ENCODE assay signal across 9 mouse cellular contexts in genomic region chr11:44622023-44622731, GRCm38 (mm10). TPM values are rescaled to one million over a fixed set of nuclear protein-coding genes. Genes with fewer than 3 reads are reported as not detected.
A peak's percentile ranks its signal among the peaks of the same experiment; 100 is the strongest.
DNase-seq lines count a peak whose midpoint lies in the region; ATAC-seq and TF ChIP-seq lines count a peak whose summit lies in the region.
"Had no signal": no experiment of that assay in that cellular context is flagged by ENCODE, and none has a peak within 500 bp of the region (broad histone marks: within the 10 kb centered on the region; RNA-seq: fewer than 3 reads in every experiment).

No protein-coding gene starts in this region.

- 57% methylated on average over 11 of the region's 11 CpGs for WGBS in kidney, adult 2 months
- 21% methylated on average over 11 of the region's 11 CpGs for WGBS in embryonic facial prominence, embryonic 10.5 days
- WGBS in midbrain, embryonic 14.5 days: 21% methylated on average over 11 of the region's 11 CpGs
- 36% methylated on average over 11 of the region's 11 CpGs for WGBS in lung, postnatal 0 days

- no peak for TF ChIP-seq POLR2A in kidney, adult 2 months (IDR thresholded peaks at IDR 0.05; ENCODE audit: low read depth, low read length)

- no peak overlapping the region for H3K27ac ChIP-seq in kidney, adult 2 months (ENCODE audit: insufficient read depth, low read depth, low read length)
- H3K27ac ChIP-seq in embryonic facial prominence, embryonic 10.5 days (replicated peaks): peak overlapping the region; percentile 54; the same call in 1 of the 2 replicates
- peak overlapping the region; percentile 55; the same call in 1 of the 2 replicates for H3K27ac ChIP-seq in midbrain, embryonic 14.5 days (replicated peaks; ENCODE audit: low read depth, low read length)
- no peak overlapping the region for H3K27ac ChIP-seq in lung, postnatal 0 days (ENCODE audit: low read length)

- peak overlapping the region; percentile 84 for H3K4me2 ChIP-seq in midbrain, embryonic 14.5 days (ENCODE audit: low read length)
- no peak overlapping the region for H3K4me2 ChIP-seq in lung, postnatal 0 days (replicated peaks; ENCODE audit: low read depth, low read length)

- H3K36me3 ChIP-seq in kidney, adult 2 months (ENCODE audit: control insufficient read depth, insufficient read depth, low read length): no peaks in the 10 kb centered on the region
- no peaks in the 10 kb centered on the region for H3K36me3 ChIP-seq in embryonic facial prominence, embryonic 10.5 days (replicated peaks)
- no peaks in the 10 kb centered on the region for H3K36me3 ChIP-seq in midbrain, embryonic 14.5 days (ENCODE audit: control insufficient read depth, insufficient read depth, low read length)
- H3K36me3 ChIP-seq in lung, postnatal 0 days (ENCODE audit: insufficient read depth, low read length): no peaks in the 10 kb centered on the region

- TF ChIP-seq CTCF in kidney, adult 2 months (conservative IDR thresholded peaks at IDR 0.05; ENCODE audit: insufficient read depth, insufficient read length, low read depth, low read length): no peak
- no peak for TF ChIP-seq CTCF in lung, postnatal 0 days (IDR thresholded peaks at IDR 0.05)

- H3K9me3 ChIP-seq in embryonic facial prominence, embryonic 10.5 days: no peaks in the 10 kb centered on the region
- H3K9me3 ChIP-seq in midbrain, embryonic 14.5 days (ENCODE audit: control insufficient read depth, low read length): no peaks in the 10 kb centered on the region
- H3K9me3 ChIP-seq in lung, postnatal 0 days (ENCODE audit: low read length): no peaks in the 10 kb centered on the region

- ATAC-seq in midbrain, embryonic 14.5 days (ENCODE audit: low FRiP score, low TSS enrichment): no peak
- no peak for ATAC-seq in lung, postnatal 0 days

- TF ChIP-seq EP300 in lung, postnatal 0 days (IDR thresholded peaks at IDR 0.05): no peak

- no peaks in the 10 kb centered on the region for H3K4me1 ChIP-seq in kidney, adult 2 months (ENCODE audit: control insufficient read depth, insufficient read depth, low read length)
- H3K4me1 ChIP-seq in embryonic facial prominence, embryonic 10.5 days: peaks cover 46% of the 10 kb centered on the region
- H3K4me1 ChIP-seq in midbrain, embryonic 14.5 days (ENCODE audit: control insufficient read depth, insufficient read depth, low read length): peaks cover 27% of the 10 kb centered on the region; the same call in 1 of the 2 replicates
- no peaks in the 10 kb centered on the region for H3K4me1 ChIP-seq in lung, postnatal 0 days (ENCODE audit: insufficient read depth, low read depth, low read length)

- peak overlapping the region; percentile 29; the same call in 1 of the 2 replicates for H3K9ac ChIP-seq in midbrain, embryonic 14.5 days (replicated peaks; ENCODE audit: low read length)
- no peak overlapping the region for H3K9ac ChIP-seq in lung, postnatal 0 days (replicated peaks; ENCODE audit: low read depth)

- H3K27me3 ChIP-seq in kidney, adult 2 months (replicated peaks; ENCODE audit: control insufficient read depth, insufficient read depth, low read length): no peaks in the 10 kb centered on the region; the same call in 1 of the 2 replicates
- H3K27me3 ChIP-seq in embryonic facial prominence, embryonic 10.5 days (replicated peaks; ENCODE audit: low read depth, poor library complexity, severe bottlenecking): peaks cover 59% of the 10 kb centered on the region
- H3K27me3 ChIP-seq in midbrain, embryonic 14.5 days (ENCODE audit: control insufficient read depth, insufficient read depth, low read length): peaks cover 17% of the 10 kb centered on the region
- peaks cover 34% of the 10 kb centered on the region for H3K27me3 ChIP-seq in lung, postnatal 0 days (replicated peaks; ENCODE audit: insufficient read depth, low read length)

- no peak overlapping the region for H3K4me3 ChIP-seq in kidney, adult 2 months (ENCODE audit: insufficient read depth, low read depth, low read length)
- peak overlapping the region; percentile 72 for H3K4me3 ChIP-seq in embryonic facial prominence, embryonic 10.5 days
- peak overlapping the region; percentile 64 for H3K4me3 ChIP-seq in midbrain, embryonic 14.5 days (replicated peaks; ENCODE audit: low read depth, low read length)
- H3K4me3 ChIP-seq in lung, postnatal 0 days (ENCODE audit: low read depth, low read length): no peak overlapping the region

- DNase-seq in kidney, adult 2 months: peak; percentile 66
- no peak for DNase-seq in kidney, adult 8-10 months
- peak; percentile 38 for DNase-seq in embryonic facial prominence, embryonic 10.5 days (ENCODE audit: low spot score)
- DNase-seq in heart, postnatal 4 days: peak; percentile 38
- peak; percentile 79 for DNase-seq in midbrain, embryonic 14.5 days
- no peak for DNase-seq in urinary bladder, postnatal 25 days (ENCODE audit: low spot score)
- no peak for DNase-seq in urinary bladder, adult 18-20 months (ENCODE audit: low spot score in 2 of 2)
- DNase-seq in lung, postnatal 0 days (ENCODE audit: low spot score): no peak

RNA-seq across cellular contexts. Expression of gene Ebf1, which starts 5.1 kb away (rescaled TPM):
- polyA plus RNA-seq in kidney, adult 2 months (2012; rRNA removed): 11.9 and 12.2 TPM in 2 replicates
- polyA plus RNA-seq in embryonic facial prominence, embryonic 10.5 days (2016; fragmentation: Nextera tagmentation; extraction: Ambion mirVana): 38.5 and 41.9 TPM in 2 replicates
- 10 to 100 TPM; 27.2 to 31.0 TPM for total RNA-seq in heart, postnatal 4 days (2021)
- polyA plus RNA-seq in midbrain, embryonic 14.5 days (2014; fragmentation: Nextera tagmentation; extraction: Ambion mirVana): 98.3 and 112 TPM in 2 replicates
- polyA plus RNA-seq in lung, postnatal 0 days (2015; fragmentation: Nextera tagmentation; extraction: Ambion mirVana): 8.8 and 9.1 TPM in 2 replicates
- total RNA-seq: hematopoietic stem cell, adult 5-6 weeks had no signal

Comparison
In these comparisons a context has a peak if more than half of its experiments do, and no peak if none do; other contexts are left out.
1. DNase-seq: peak in kidney, adult 2 months (single experiment), embryonic facial prominence, embryonic 10.5 days (single experiment), heart, postnatal 4 days (single experiment) and midbrain, embryonic 14.5 days (single experiment); none in kidney, adult 8-10 months (0 of 2), urinary bladder, postnatal 25 days (single experiment), urinary bladder, adult 18-20 months (0 of 2) and lung, postnatal 0 days (single experiment).
2. H3K27ac ChIP-seq: peak in embryonic facial prominence, embryonic 10.5 days (single experiment) and midbrain, embryonic 14.5 days (single experiment); none in kidney, adult 2 months (single experiment) and lung, postnatal 0 days (single experiment).
3. H3K4me3 ChIP-seq: peak in embryonic facial prominence, embryonic 10.5 days (single experiment) and midbrain, embryonic 14.5 days (single experiment); none in kidney, adult 2 months (single experiment) and lung, postnatal 0 days (single experiment).